Comparison of ENCODE assay signal across 25 mouse cellular contexts in genomic region chr12:3291849-3292248, GRCm38 (mm10). TPM values are rescaled to one million over a fixed set of nuclear protein-coding genes. Genes with fewer than 3 reads are reported as not detected.
DNase-seq lines count a peak whose midpoint lies in the region; ATAC-seq lines count a peak whose summit lies in the region.
"Had no signal": no experiment of that assay in that cellular context is flagged by ENCODE, and none has a peak within 500 bp of the region (broad histone marks: within the 10 kb centered on the region; RNA-seq: fewer than 3 reads in every experiment).

No protein-coding gene starts in this region.

- H3K27ac ChIP-seq in heart, embryonic 13.5 days (replicated peaks), result 0 out of 2 replicates have a peak overlapping the region, but pooled peaks have one; percentile 20
- peak overlapping the region; percentile 52; the same call in 1 of the 2 replicates for H3K27ac ChIP-seq in liver, embryonic 11.5 days (ENCODE audit: low read depth, low read length)
- H3K27ac ChIP-seq in liver, embryonic 16.5 days (ENCODE audit: low read length), result peak overlapping the region; percentile 64
- H3K27ac ChIP-seq: embryonic facial prominence, embryonic 12.5 days; forebrain, embryonic 12.5 days; hindbrain, embryonic 13.5 days; midbrain, embryonic 13.5 days had no signal

- H3K9ac ChIP-seq in heart, embryonic 13.5 days, result no peak overlapping the region
- no peak overlapping the region for H3K9ac ChIP-seq in liver, embryonic 11.5 days (ENCODE audit: low read depth, low read length)
- H3K9ac ChIP-seq in liver, embryonic 16.5 days (ENCODE audit: low read depth, low read length), result no peak overlapping the region
- H3K9ac ChIP-seq: embryonic facial prominence, embryonic 12.5 days; forebrain, embryonic 12.5 days; hindbrain, embryonic 13.5 days; midbrain, embryonic 13.5 days had no signal

- DNase-seq in heart, adult 9 months (ENCODE audit: low spot score in 2 of 2), result no peak
- DNase-seq in liver, embryonic 11.5 days (ENCODE audit: low spot score), result no peak
- no peak for DNase-seq in left cerebral cortex, adult 11 months (ENCODE audit: low spot score)
- DNase-seq in cerebellum, postnatal 36 days, result no peak
- no peak for DNase-seq in kidney, adult 9 months
- DNase-seq: adrenal gland, adult 8-10 months; cerebellum, adult 8-10 months; embryo, embryonic 11 days; gastrocnemius, postnatal 10 days; heart, postnatal 4 days; kidney, adult 8-10 months; kidney, postnatal 10 days; lung, postnatal 36 days; retina, postnatal 1 day; right cerebral cortex, postnatal 14 days had no signal

- peaks cover 19% of the 10 kb centered on the region for H3K4me1 ChIP-seq in heart, embryonic 13.5 days
- peaks cover 30% of the 10 kb centered on the region for H3K4me1 ChIP-seq in liver, embryonic 11.5 days (replicated peaks; ENCODE audit: control insufficient read depth, insufficient read depth, low read length)
- peaks cover 66% of the 10 kb centered on the region for H3K4me1 ChIP-seq in liver, embryonic 16.5 days (ENCODE audit: control insufficient read depth, low read depth, low read length)
- H3K4me1 ChIP-seq: embryonic facial prominence, embryonic 12.5 days; forebrain, embryonic 12.5 days; hindbrain, embryonic 13.5 days; midbrain, embryonic 13.5 days had no signal

- no peak for ATAC-seq in heart, embryonic 13.5 days (ENCODE audit: extremely low read depth, insufficient number of reproducible peaks, low FRiP score, low TSS enrichment)
- ATAC-seq in liver, embryonic 11.5 days (replicated peaks; ENCODE audit: low FRiP score), result peak; percentile 61
- peak; percentile 31 for ATAC-seq in liver, embryonic 16.5 days (ENCODE audit: low read depth)
- ATAC-seq: activated CD4-positive, CD25-positive, alpha-beta regulatory T cell, adult 4 months; intestine, embryonic 16.5 days; midbrain, embryonic 13.5 days had no signal

- H3K27me3 ChIP-seq in heart, embryonic 13.5 days (replicated peaks), result no peaks in the 10 kb centered on the region
- H3K27me3 ChIP-seq in liver, embryonic 11.5 days (replicated peaks; ENCODE audit: control insufficient read depth, insufficient read depth, low read length), result no peaks in the 10 kb centered on the region
- H3K27me3 ChIP-seq in liver, embryonic 16.5 days (ENCODE audit: control insufficient read depth, insufficient read depth, low read depth, low read length), result no peaks in the 10 kb centered on the region
- H3K27me3 ChIP-seq: embryonic facial prominence, embryonic 12.5 days; forebrain, embryonic 12.5 days; hindbrain, embryonic 13.5 days; megakaryocyte, embryonic 14.5 days; midbrain, embryonic 13.5 days had no signal

- H3K36me3 ChIP-seq in heart, embryonic 13.5 days, result peaks cover 13% of the 10 kb centered on the region
- H3K36me3 ChIP-seq in liver, embryonic 11.5 days (ENCODE audit: control insufficient read depth, insufficient read depth, low read length), result no peaks in the 10 kb centered on the region; the same call in 1 of the 2 replicates
- H3K36me3 ChIP-seq in liver, embryonic 16.5 days (ENCODE audit: control insufficient read depth, insufficient read depth), result no peaks in the 10 kb centered on the region; the same call in 1 of the 2 replicates

- H3K9me3 ChIP-seq in heart, embryonic 13.5 days, result no peaks in the 10 kb centered on the region
- no peaks in the 10 kb centered on the region for H3K9me3 ChIP-seq in liver, embryonic 11.5 days (ENCODE audit: control insufficient read depth, low read length)
- no peaks in the 10 kb centered on the region for H3K9me3 ChIP-seq in liver, embryonic 16.5 days (replicated peaks; ENCODE audit: control insufficient read depth, low read length)
- H3K9me3 ChIP-seq: embryonic facial prominence, embryonic 12.5 days; megakaryocyte, embryonic 14.5 days had no signal

- 83% methylated on average over 1 of the region's 1 CpGs for WGBS in heart, embryonic 13.5 days
- WGBS in liver, embryonic 11.5 days, result 86% methylated on average over 1 of the region's 1 CpGs
- 76% methylated on average over 1 of the region's 1 CpGs for WGBS in liver, embryonic 16.5 days (ENCODE audit: insufficient replicate concordance)

- H3K4me2 ChIP-seq in heart, embryonic 13.5 days, result no peak overlapping the region
- no peak overlapping the region for H3K4me2 ChIP-seq in liver, embryonic 11.5 days
- no peak overlapping the region for H3K4me2 ChIP-seq in liver, embryonic 16.5 days (ENCODE audit: low read depth, low read length)
- H3K4me2 ChIP-seq: embryonic facial prominence, embryonic 12.5 days; forebrain, embryonic 12.5 days; heart, embryonic 11.5 days; hindbrain, embryonic 13.5 days; midbrain, embryonic 13.5 days had no signal

- no peak overlapping the region for H3K4me3 ChIP-seq in heart, embryonic 13.5 days
- H3K4me3 ChIP-seq in liver, embryonic 11.5 days (ENCODE audit: low read depth, low read length), result no peak overlapping the region
- H3K4me3 ChIP-seq in liver, embryonic 16.5 days (ENCODE audit: low read depth, low read length), result no peak overlapping the region
- H3K4me3 ChIP-seq: embryonic facial prominence, embryonic 12.5 days; forebrain, embryonic 12.5 days; hindbrain, embryonic 13.5 days; megakaryocyte, embryonic 14.5 days; midbrain, embryonic 13.5 days had no signal

RNA-seq across cellular contexts. Expression of gene Rab10, which starts 17.9 kb away (rescaled TPM):
- 59.8 and 60.8 TPM in 2 replicates for polyA plus RNA-seq in heart, embryonic 13.5 days (2015; fragmentation: Nextera tagmentation; extraction: Ambion mirVana)
- polyA plus RNA-seq in liver, embryonic 11.5 days (2014; fragmentation: Nextera tagmentation; extraction: Ambion mirVana), result 70.9 and 71.1 TPM in 2 replicates
- polyA plus RNA-seq in liver, embryonic 16.5 days (2015; fragmentation: Nextera tagmentation; extraction: Ambion mirVana), result 37.5 and 40.5 TPM in 2 replicates
